Mouse (Mus musculus): ENCODE results near the gene Blm. TPM values are rescaled to one million over a fixed set of nuclear protein-coding genes. Genes with fewer than 3 reads are reported as not detected.

The Blm gene
- total and polyA plus RNA-seq, 2 experiments from 2014 or later = 4.5 to 6.4 TPM

GRCm38 (mm10) chr7:80439032-80439760 is 95.7 kb downstream of the Blm start:
- ATAC-seq (ENCODE audit: insufficient read depth, low read depth) (no peak; the same call in 1 of the 2 replicates), DNase-seq (ENCODE audit: low spot score) (no peak)
- TF ChIP-seq EP300 (IDR thresholded peaks at IDR 0.05; ENCODE audit: low read depth) = no peak
- no peak for TF ChIP-seq CTCF (IDR thresholded peaks at IDR 0.05; ENCODE audit: low read depth)
- Histone ChIP-seq H3K9me3 (replicated peaks; ENCODE audit: control insufficient read depth, low read length) (no peaks in the 10 kb centered on the region), H3K4me3 (ENCODE audit: low read depth, low read length) (no peak overlapping the region), H3K4me1 (ENCODE audit: control insufficient read depth, insufficient read depth) (peaks cover 28% of the 10 kb centered on the region), H3K36me3 (replicated peaks; ENCODE audit: control insufficient read depth, insufficient read depth, low read length) (no peaks in the 10 kb centered on the region), H3K27me3 (ENCODE audit: control insufficient read depth, insufficient read depth, low read length) (no peaks in the 10 kb centered on the region), H3K27ac (ENCODE audit: low read depth) (no peak overlapping the region), H3K4me2 (ENCODE audit: low read depth, low read length) (peak overlapping the region; percentile 35), H3K9ac (replicated peaks; ENCODE audit: low read depth, low read length) (no peak overlapping the region)
- 26% methylated on average over 14 of the region's 15 CpGs for WGBS

GRCm38 (mm10) chr7:80436571-80436970 is 98.3 kb downstream of the Blm start:
- 80% methylated on average over 7 of the region's 7 CpGs for WGBS
- ATAC-seq (ENCODE audit: insufficient read depth, low read depth) = no peak
- H3K36me3 ChIP-seq (replicated peaks; ENCODE audit: control insufficient read depth, insufficient read depth, low read length) = no peaks in the 10 kb centered on the region

GRCm38 (mm10) chr7:80435594-80435993 is 99.3 kb downstream of the Blm start:
- WGBS = 43% methylated on average over 3 of the region's 3 CpGs
- no peak overlapping the region for H3K4me2 ChIP-seq (ENCODE audit: low read depth, low read length)
- no peak overlapping the region for H3K27ac ChIP-seq (ENCODE audit: low read depth)
- no peak overlapping the region for H3K9ac ChIP-seq (replicated peaks; ENCODE audit: low read depth, low read length)
- ATAC-seq (ENCODE audit: insufficient read depth, low read depth) (peak; percentile 42; the same call in 1 of the 2 replicates), DNase-seq (ENCODE audit: low spot score) (peak; percentile 40)
- H3K4me3 ChIP-seq (ENCODE audit: low read depth, low read length) = no peak overlapping the region
- peaks cover 16% of the 10 kb centered on the region for H3K4me1 ChIP-seq (ENCODE audit: control insufficient read depth, insufficient read depth)
- H3K36me3 ChIP-seq (replicated peaks; ENCODE audit: control insufficient read depth, insufficient read depth, low read length) = no peaks in the 10 kb centered on the region
- TF ChIP-seq CTCF (IDR thresholded peaks at IDR 0.05; ENCODE audit: low read depth) (no peak), EP300 (IDR thresholded peaks at IDR 0.05; ENCODE audit: low read depth) (no peak)
- H3K27me3 ChIP-seq (ENCODE audit: control insufficient read depth, insufficient read depth, low read length) = no peaks in the 10 kb centered on the region
- H3K9me3 ChIP-seq (replicated peaks; ENCODE audit: control insufficient read depth, low read length) = no peaks in the 10 kb centered on the region

More at GRCm38 (mm10) chr7:80436571-80436970, 98.3 kb downstream of the Blm start:
- H3K27ac ChIP-seq (ENCODE audit: low read depth) = no peak overlapping the region
- no peak overlapping the region for H3K9ac ChIP-seq (replicated peaks; ENCODE audit: low read depth, low read length)
- no peaks in the 10 kb centered on the region for H3K9me3 ChIP-seq (replicated peaks; ENCODE audit: control insufficient read depth, low read length)
- H3K4me2 ChIP-seq (ENCODE audit: low read depth, low read length) = no peak overlapping the region
- no peak for TF ChIP-seq CTCF (IDR thresholded peaks at IDR 0.05; ENCODE audit: low read depth)
- TF ChIP-seq EP300 (IDR thresholded peaks at IDR 0.05; ENCODE audit: low read depth) = no peak
- no peaks in the 10 kb centered on the region for H3K27me3 ChIP-seq (ENCODE audit: control insufficient read depth, insufficient read depth, low read length)
- DNase-seq (ENCODE audit: low spot score) = no peak
- peaks cover 16% of the 10 kb centered on the region for H3K4me1 ChIP-seq (ENCODE audit: control insufficient read depth, insufficient read depth)
- no peak overlapping the region for H3K4me3 ChIP-seq (ENCODE audit: low read depth, low read length)

GRCm38 (mm10) chr7:80429661-80430060 is 105.3 kb downstream of the Blm start:
- Histone ChIP-seq H3K9ac (replicated peaks; ENCODE audit: low read depth, low read length) (no peak overlapping the region), H3K9me3 (replicated peaks; ENCODE audit: control insufficient read depth, low read length) (no peaks in the 10 kb centered on the region), H3K4me2 (ENCODE audit: low read depth, low read length) (no peak overlapping the region), H3K27ac (ENCODE audit: low read depth) (no peak overlapping the region), H3K27me3 (ENCODE audit: control insufficient read depth, insufficient read depth, low read length) (no peaks in the 10 kb centered on the region), H3K4me3 (ENCODE audit: low read depth, low read length) (no peak overlapping the region), H3K4me1 (ENCODE audit: control insufficient read depth, insufficient read depth) (no peaks in the 10 kb centered on the region), H3K36me3 (replicated peaks; ENCODE audit: control insufficient read depth, insufficient read depth, low read length) (no peaks in the 10 kb centered on the region)
- no peak for DNase-seq (ENCODE audit: low spot score)
- WGBS = 92% methylated on average over 12 of the region's 12 CpGs
- no peak for TF ChIP-seq EP300 (IDR thresholded peaks at IDR 0.05; ENCODE audit: low read depth)
- no peak for TF ChIP-seq CTCF (IDR thresholded peaks at IDR 0.05; ENCODE audit: low read depth)
- ATAC-seq (ENCODE audit: insufficient read depth, low read depth) = no peak

- Histone ChIP-seq H3K27ac (ENCODE audit: low read depth) (no peak overlapping the region), H3K27me3 (ENCODE audit: control insufficient read depth, insufficient read depth, low read length) (no peaks in the 10 kb centered on the region), H3K4me2 (ENCODE audit: low read depth, low read length) (no peak overlapping the region), H3K4me1 (ENCODE audit: control insufficient read depth, insufficient read depth) (no peaks in the 10 kb centered on the region), H3K9me3 (replicated peaks; ENCODE audit: control insufficient read depth, low read length) (no peaks in the 10 kb centered on the region), H3K9ac (replicated peaks; ENCODE audit: low read depth, low read length) (no peak overlapping the region), H3K4me3 (ENCODE audit: low read depth, low read length) (no peak overlapping the region), H3K36me3 (replicated peaks; ENCODE audit: control insufficient read depth, insufficient read depth, low read length) (no peaks in the 10 kb centered on the region)
- DNase-seq (ENCODE audit: low spot score) = no peak
- no peak for TF ChIP-seq EP300 (IDR thresholded peaks at IDR 0.05; ENCODE audit: low read depth)
- TF ChIP-seq CTCF (IDR thresholded peaks at IDR 0.05; ENCODE audit: low read depth) = no peak
- WGBS = 77% methylated on average over 5 of the region's 5 CpGs
- no peak for ATAC-seq (ENCODE audit: insufficient read depth, low read depth)
Observed at GRCm38 (mm10) chr7:80427730-80428129, 107.2 kb downstream of the Blm start.

- Histone ChIP-seq H3K27me3 (ENCODE audit: control insufficient read depth, insufficient read depth, low read length) (no peaks in the 10 kb centered on the region), H3K4me2 (ENCODE audit: low read depth, low read length) (no peak overlapping the region), H3K9me3 (replicated peaks; ENCODE audit: control insufficient read depth, low read length) (no peaks in the 10 kb centered on the region), H3K9ac (replicated peaks; ENCODE audit: low read depth, low read length) (no peak overlapping the region), H3K27ac (ENCODE audit: low read depth) (no peak overlapping the region), H3K4me3 (ENCODE audit: low read depth, low read length) (no peak overlapping the region), H3K36me3 (replicated peaks; ENCODE audit: control insufficient read depth, insufficient read depth, low read length) (no peaks in the 10 kb centered on the region), H3K4me1 (ENCODE audit: control insufficient read depth, insufficient read depth) (no peaks in the 10 kb centered on the region)
- DNase-seq (ENCODE audit: low spot score) (no peak), ATAC-seq (ENCODE audit: insufficient read depth, low read depth) (no peak; the same call in 1 of the 2 replicates)
- TF ChIP-seq CTCF (IDR thresholded peaks at IDR 0.05; ENCODE audit: low read depth) (no peak), EP300 (IDR thresholded peaks at IDR 0.05; ENCODE audit: low read depth) (no peak)
- WGBS = 64% methylated on average over 7 of the region's 7 CpGs
Observed at GRCm38 (mm10) chr7:80426363-80426762, 108.6 kb downstream of the Blm start.

All from heart, postnatal 0 days (tissue).